12 mouse cellular contexts compared by ENCODE assay signal in genomic region chr9:41586966-41587570, GRCm38 (mm10).
DNase-seq lines count a peak whose midpoint lies in the region; ATAC-seq and TF ChIP-seq lines count a peak whose summit lies in the region.
"Had no signal": no experiment of that assay in that cellular context is flagged by ENCODE, and none has a peak within 500 bp of the region (broad histone marks: within the 10 kb centered on the region; RNA-seq: fewer than 3 reads in every experiment).

No protein-coding gene starts in this region.

- ATAC-seq in forebrain, embryonic 11.5 days (replicated peaks; ENCODE audit: low FRiP score): no peak
- no peak for ATAC-seq in erythroblast, adult 5-6 weeks (replicated peaks; ENCODE audit: low FRiP score, poor library complexity, severe bottlenecking)
- no peak for ATAC-seq in megakaryocyte progenitor cell, adult 5-6 weeks (replicated peaks; ENCODE audit: poor library complexity)
- ATAC-seq in CD4-positive, CD25-positive, alpha-beta regulatory T cell, adult 4 months: no peak

- WGBS in forebrain, embryonic 11.5 days: 82% methylated on average over 4 of the region's 4 CpGs
- 48% methylated on average over 4 of the region's 4 CpGs for WGBS in olfactory bulb, adult 2 months

- no peaks in the 10 kb centered on the region for H3K27me3 ChIP-seq in forebrain, embryonic 11.5 days (ENCODE audit: control insufficient read depth, insufficient read depth, low read length)
- H3K27me3 ChIP-seq: CH12.LX had no signal

- 0 out of 2 replicates have a peak overlapping the region, but pooled peaks have one; percentile 61 for H3K9ac ChIP-seq in forebrain, embryonic 11.5 days (ENCODE audit: low read length)

- no peaks in the 10 kb centered on the region for H3K9me3 ChIP-seq in forebrain, embryonic 11.5 days (ENCODE audit: control insufficient read depth, low read length)

- no peak for TF ChIP-seq CTCF in olfactory bulb, adult 2 months (IDR thresholded peaks at IDR 0.05; ENCODE audit: insufficient read depth, low read depth, low read length)

- H3K27ac ChIP-seq in forebrain, embryonic 11.5 days (ENCODE audit: low read depth, low read length): peak overlapping the region; percentile 20; the same call in 1 of the 2 replicates
- H3K27ac ChIP-seq in olfactory bulb, adult 2 months (ENCODE audit: insufficient read depth, low read depth, low read length): peak overlapping the region; percentile 31

- peak; percentile 20 to 41 for DNase-seq in kidney, adult 8-10 months
- no peak for DNase-seq in kidney, postnatal 14 days
- DNase-seq in forebrain, embryonic 11.5 days (ENCODE audit: low spot score): no peak
- DNase-seq in kidney, postnatal 36 days: peak; percentile 21 to 51
- DNase-seq: cerebellum, adult 18-20 months; lung, postnatal 14 days; retina, postnatal 1 day had no signal

- H3K4me1 ChIP-seq in forebrain, embryonic 11.5 days (replicated peaks; ENCODE audit: control insufficient read depth, insufficient read depth, low read length): peaks cover 11% of the 10 kb centered on the region
- H3K4me1 ChIP-seq in olfactory bulb, adult 2 months (ENCODE audit: control insufficient read depth, insufficient read depth, low read length): peaks cover 5% of the 10 kb centered on the region

- H3K4me2 ChIP-seq in forebrain, embryonic 11.5 days (ENCODE audit: low read depth, low read length, severe bottlenecking): peak overlapping the region; percentile 60; the same call in 1 of the 2 replicates

- H3K36me3 ChIP-seq in forebrain, embryonic 11.5 days (ENCODE audit: control insufficient read depth, insufficient read depth, low read length): peaks cover 16% of the 10 kb centered on the region

- TF ChIP-seq POLR2A in olfactory bulb, adult 2 months (IDR thresholded peaks at IDR 0.05; ENCODE audit: insufficient read depth, low read depth, low read length): no peak

- H3K4me3 ChIP-seq in forebrain, embryonic 11.5 days (ENCODE audit: low read depth, low read length): peak overlapping the region; percentile 12; the same call in 1 of the 2 replicates
- no peak overlapping the region for H3K4me3 ChIP-seq in olfactory bulb, adult 2 months (ENCODE audit: insufficient read depth, low read depth, low read length)

Comparison
In these comparisons a context has a peak if more than half of its experiments do, and no peak if none do; other contexts are left out.
1. DNase-seq: peak in kidney, adult 8-10 months (2 of 2) and kidney, postnatal 36 days (2 of 2); none in kidney, postnatal 14 days (single experiment) and forebrain, embryonic 11.5 days (single experiment).